Mouse (Mus musculus) ovary, adult 18-20 months (tissue): Measurements from ENCODE around the gene Trim80.

Experiments
- DNase-seq: peaks from one replicate; pipeline ENCODE4 v3.0.0; 2022; ENCODE audit warnings: low spot score, mixed read lengths

Trim80 gene

GRCm38 (mm10) chr11:115439906-115440595 lies at the start of gene Trim80:
TSS of gene Trim80 (plus strand) at chr11:115440545.
- no peak for DNase-seq

DNA sequence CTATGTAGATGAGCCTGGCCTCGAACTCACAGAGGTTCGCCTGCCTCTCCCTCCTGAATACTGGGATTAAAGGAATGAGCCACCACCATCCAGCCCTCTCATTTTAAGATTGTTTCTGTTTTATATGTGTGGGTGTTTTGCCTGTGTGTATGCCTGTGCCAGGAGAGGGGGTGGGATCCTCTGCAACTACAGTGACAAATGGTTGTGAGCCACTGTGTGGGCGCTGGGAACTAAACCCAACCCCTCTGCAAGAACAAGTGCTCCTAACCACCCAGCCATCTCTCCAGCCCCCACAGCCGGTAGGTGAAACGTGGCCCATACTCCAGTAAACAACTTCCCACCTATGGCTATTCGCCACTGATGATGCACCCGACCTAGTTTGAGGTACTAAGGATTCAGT lies 49.0 kb upstream of the Trim80 start:
- DNase-seq = no peak

DNA sequence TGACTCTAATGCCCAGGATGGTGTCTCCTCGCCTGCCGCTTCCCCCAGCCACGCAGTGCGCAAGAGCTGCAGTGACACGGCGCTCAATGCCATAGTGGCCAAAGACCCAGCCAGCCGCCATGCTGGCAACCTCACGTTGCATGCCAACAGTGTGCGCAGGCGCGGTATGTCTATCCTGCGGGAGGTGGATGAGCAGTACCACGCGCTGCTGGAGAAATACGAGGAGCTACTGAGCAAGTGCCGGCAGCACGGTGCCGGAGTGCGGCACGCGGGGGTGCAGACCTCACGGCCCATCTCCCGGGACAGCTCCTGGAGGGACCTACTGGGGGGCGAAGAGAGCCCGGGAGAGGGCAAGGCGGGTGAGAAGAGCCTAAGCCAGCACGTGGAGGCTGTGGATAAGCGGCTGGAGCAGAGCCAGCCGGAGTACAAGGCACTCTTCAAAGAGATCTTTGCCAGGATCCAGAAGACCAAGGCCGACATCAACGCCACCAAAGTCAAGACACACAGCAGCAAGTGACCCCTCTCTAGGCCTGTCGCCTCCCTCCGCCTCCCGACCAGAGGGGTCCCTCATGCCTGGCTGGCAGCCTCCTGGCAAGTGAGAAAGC lies 46.5 kb upstream of the Trim80 start:
- no peak for DNase-seq

GRCm38 (mm10) chr11:115398085-115398484 lies 42.3 kb upstream of the Trim80 start:
- no peak for DNase-seq

DNA sequence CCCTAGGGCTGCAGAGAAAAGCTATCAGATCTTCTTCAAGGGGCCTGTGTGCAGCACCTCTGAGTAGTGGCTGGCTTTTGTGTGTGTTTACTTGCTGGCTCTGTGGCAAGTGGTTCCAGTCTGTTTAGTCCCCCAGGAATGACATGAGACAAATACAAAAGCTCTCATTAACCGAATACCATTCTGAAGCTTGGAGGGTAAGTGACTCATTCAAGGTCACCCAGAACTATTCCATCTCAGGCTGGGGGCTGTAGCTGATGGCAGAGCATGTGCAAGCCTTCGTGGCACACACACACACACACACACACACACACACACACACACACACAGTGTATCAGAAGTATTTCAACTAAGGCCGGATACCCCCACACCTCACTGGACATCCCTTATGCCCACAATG lies 40.2 kb upstream of the Trim80 start:
- no peak for DNase-seq

DNA sequence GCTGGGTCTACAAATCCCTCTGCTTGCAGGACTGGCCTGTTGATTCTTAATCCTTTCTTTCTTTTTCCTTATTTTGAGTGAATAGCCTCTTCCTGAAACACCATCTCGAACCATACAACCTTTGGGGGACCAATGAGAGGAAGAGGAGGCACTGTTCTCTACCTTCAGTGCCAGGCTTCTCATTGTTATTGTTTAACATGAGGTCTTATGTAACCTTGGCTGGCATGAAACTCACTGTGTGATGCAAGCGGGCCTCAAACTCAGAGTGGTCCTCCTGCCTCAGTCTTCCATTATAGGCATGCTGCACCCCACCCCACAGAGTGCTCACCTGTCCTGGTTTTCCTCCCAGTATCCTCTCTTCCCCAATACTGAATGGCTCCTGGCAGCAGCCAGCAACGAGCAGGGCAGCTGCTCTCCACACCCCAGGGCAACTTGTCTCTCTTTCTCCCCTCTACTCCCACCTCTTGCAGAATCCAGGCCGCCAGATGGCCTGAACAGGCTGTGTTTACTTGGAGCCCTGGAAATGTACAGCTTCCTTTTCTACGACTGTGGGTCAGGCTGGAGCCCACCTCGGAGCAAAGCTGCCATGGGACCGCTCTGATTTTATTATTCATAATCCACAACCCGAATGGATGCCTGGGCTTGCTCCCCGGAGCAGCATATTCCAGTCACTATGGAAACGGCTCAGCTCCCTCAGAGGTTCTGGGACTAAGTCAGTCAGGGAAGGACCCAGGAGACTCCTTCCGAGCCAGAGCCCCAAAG lies 39.5 kb upstream of the Trim80 start:
- DNase-seq = no peak

DNA sequence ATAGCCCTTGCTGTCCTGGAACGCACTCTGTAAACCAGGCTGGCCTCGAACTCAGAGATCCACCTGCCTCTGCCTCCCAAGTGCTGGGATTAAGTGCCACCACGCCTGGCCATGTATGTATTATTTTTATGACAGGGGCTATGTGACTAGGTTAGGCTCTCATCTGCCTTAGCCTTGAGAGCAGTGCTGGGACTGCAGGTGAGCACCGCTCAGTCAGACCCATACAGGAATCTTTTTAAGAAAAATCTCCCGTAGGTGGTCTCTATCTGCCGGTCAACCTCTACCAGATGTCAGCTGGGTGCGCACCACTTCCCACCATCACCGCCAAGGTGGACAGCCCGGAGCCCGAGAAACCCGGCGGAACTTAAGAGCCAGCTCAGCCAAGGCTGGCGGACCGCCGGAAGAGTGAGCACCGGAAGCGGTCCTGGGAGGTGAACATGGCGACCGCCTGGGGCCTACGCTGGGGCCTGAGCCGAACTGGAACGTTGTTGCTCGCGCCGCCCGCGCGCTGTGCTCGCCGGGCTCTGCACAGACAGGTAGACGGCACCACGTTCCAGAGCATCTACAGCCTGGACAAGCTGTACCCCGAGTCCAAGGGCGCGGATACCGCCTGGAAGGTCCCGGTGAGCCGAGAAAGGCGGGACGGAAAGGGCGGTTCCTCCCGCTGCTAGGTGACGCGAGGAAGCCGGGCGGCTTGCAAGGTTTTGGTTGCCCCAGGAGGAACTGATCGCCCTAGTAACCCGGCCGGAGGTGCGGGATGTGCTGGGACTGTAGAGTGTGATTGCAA lies 36.8 kb upstream of the Trim80 start, which contains the start of gene Mrpl58:
Mrpl58 (plus strand) TSS at position 415 of the 787 bp plus-strand sequence.
- peak; percentile 67 for DNase-seq

GRCm38 (mm10) chr11:115405723-115406122 lies 34.6 kb upstream of the Trim80 start:
- DNase-seq = no peak

GRCm38 (mm10) chr11:115406858-115407401 lies 33.4 kb upstream of the Trim80 start:
- DNase-seq = no peak

DNA sequence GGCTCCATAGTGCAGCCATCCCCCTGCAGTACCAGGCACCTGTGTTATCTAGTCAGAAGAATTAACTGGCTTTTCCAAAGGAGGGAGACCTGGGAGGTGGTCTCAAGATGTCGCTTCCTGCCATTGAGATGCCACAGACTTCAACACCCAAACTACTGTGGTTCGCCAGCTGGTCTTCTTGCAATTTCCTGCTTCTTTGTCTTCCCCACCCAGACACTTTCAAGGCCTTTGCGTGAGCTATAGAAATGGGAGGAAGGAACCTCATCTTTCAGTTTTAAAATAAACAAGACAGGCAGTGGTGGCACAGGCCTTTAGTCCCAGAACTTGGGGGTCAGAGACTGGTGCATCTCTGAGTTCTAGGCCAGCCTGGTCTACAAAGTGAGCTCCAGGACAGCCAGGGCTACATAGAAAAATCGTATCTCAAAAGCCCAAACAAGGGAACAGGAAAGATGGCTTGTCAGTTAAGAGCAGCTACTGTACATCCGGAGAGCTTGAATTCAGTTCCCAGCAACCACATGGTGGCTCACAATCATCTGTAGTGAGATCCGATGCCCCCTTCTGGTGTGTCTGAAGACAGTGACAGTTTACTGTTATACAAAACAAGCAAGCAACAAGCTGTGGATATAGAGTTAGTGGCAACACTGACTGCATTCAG lies 32.0 kb upstream of the Trim80 start:
- no peak for DNase-seq

- no peak for DNase-seq
Observed at GRCm38 (mm10) chr11:115409556-115409955, 30.8 kb upstream of the Trim80 start.

- DNase-seq = peak; percentile 92
Observed at GRCm38 (mm10) chr11:115419531-115420237, 20.7 kb upstream of the Trim80 start, which contains the start of the genes Atp5h and Kctd2. TSS of gene Atp5h (minus strand) at chr11:115419962. TSS of gene Kctd2 (plus strand) at chr11:115420128.

DNA sequence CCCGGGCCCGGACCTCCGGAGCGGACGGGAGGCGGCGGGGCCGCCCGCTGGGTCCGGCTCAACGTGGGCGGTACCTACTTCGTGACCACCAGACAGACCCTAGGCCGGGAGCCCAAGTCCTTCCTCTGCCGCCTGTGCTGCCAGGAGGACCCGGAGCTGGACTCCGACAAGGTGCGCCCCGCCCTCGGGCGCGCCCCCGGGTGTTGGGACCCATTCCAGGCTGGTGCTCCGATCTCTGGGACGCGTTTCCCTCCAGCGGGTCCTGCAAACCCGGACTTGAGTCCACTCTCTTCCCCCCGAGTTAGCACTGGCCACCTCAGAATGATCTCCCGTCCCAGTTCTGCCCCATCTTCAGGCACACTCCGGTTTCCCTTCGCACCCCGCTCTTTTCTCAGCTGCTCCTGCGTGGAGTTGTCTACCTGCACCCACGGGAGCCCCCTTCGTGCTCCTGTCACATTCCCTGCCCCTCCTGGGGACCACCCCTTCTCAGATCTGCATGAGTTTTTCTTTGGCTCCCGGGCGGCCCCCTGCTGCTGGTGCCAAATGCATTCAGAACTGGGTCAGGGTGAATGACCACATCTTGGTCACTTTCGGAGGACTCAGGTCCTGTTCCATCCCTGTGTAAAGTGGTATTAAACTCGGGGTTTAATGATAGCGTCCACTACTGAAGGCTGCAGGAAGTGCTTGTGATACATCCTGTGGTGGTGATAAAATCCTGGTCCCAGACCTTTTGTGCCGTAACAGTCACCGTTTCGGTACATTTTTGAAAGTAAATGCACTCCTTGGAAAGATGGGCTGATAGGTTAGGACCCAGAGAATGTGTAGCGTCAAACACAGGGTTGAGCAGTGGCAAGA lies 19.8 kb upstream of the Trim80 start:
- DNase-seq = peak; percentile 48

GRCm38 (mm10) chr11:115421328-115421727 lies 19.0 kb upstream of the Trim80 start:
- peak; percentile 38 for DNase-seq

- DNase-seq = no peak
Observed at GRCm38 (mm10) chr11:115421972-115422371, 18.4 kb upstream of the Trim80 start.

GRCm38 (mm10) chr11:115423091-115423490 lies 17.3 kb upstream of the Trim80 start:
- no peak for DNase-seq

- DNase-seq = no peak
Observed at GRCm38 (mm10) chr11:115424666-115425065, 15.7 kb upstream of the Trim80 start.

DNA sequence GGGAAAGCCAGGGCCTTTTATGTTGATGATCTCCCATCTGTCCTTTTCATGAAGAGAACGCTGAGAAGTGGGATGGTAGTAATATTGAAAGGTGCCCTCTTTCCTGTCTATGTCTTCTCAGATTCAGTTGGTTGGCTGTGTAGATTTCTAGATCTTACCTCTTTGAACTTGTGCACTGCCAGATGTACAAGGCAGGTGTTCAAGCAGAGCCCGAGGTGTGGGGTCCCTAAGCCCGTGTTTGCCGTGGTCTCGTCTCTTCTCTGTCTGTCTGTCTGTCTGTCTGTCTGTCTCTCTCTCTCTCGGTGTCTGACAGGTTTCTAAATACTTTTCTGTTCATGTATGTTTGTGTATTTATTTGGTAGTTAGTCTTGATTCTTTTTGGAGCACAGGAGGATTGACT lies 14.7 kb upstream of the Trim80 start:
- DNase-seq = no peak

DNA sequence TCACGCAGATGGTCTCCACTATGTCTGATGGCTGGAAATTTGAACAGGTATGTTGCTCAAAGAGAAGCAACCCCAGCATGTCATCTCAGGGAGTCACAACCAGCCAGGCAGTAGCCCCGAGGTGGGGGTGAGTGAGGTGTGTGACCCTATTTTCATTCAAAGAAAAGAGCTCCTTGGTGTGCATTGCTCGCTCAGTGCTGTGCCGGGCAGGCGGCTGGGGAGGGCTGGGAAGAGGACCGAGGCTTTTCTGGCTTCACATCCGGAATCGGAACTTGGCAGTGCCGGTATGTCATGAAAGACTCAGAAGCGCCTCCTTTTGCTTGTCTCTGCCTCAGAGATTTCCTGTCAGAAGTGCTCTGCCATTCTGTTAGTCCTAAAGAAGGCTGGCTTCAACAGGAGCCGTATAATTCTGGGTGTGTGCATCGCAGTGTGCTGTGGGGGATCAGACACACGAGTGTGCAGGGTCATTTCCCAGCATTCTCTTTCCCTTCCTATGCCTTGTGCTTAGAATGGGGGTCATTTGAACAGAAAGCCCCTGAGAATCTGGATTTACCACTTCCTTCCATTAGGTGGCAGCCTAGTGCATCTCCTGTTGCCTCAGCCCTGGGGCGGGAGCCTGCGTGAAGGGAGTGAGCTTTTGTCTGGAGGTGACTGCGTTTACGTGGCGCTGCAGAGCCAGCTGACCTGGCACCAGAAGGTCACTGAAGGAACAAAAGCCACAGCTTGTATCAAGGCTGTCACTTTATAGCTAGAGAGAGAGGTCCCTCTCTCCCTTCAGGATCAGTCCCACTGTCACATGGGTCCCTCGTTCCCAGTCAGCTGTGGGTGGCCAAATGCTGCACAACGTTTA lies 12.6 kb upstream of the Trim80 start:
- peak; percentile 43 for DNase-seq
